8 mouse cellular contexts compared by ENCODE assay signal in genomic region chr11:60933178-60933930, GRCm38 (mm10). TPM values are rescaled to one million over a fixed set of nuclear protein-coding genes. Genes with fewer than 3 reads are reported as not detected.
DNase-seq lines count a peak whose midpoint lies in the region; ATAC-seq and TF ChIP-seq lines count a peak whose summit lies in the region.

No protein-coding gene starts in this region.

- no peak for TF ChIP-seq CTCF in gastrocnemius, adult 2 months (IDR thresholded peaks at IDR 0.05)

- intact Hi-C loops in gastrocnemius, adult 2 months (cut with DNase I): loop anchor here (2.0 kb wide), 1 partner anchor 205 kb away; the partner anchor contains the start of gene Mief2

- no peaks in the 10 kb centered on the region for H3K36me3 ChIP-seq in embryonic facial prominence, embryonic 15.5 days
- H3K36me3 ChIP-seq in hindbrain, embryonic 13.5 days: peaks cover 5% of the 10 kb centered on the region; the same call in 1 of the 2 replicates
- H3K36me3 ChIP-seq in liver, embryonic 11.5 days (ENCODE audit: control insufficient read depth, insufficient read depth, low read length): peaks cover 4% of the 10 kb centered on the region; the same call in 1 of the 2 replicates
- no peaks in the 10 kb centered on the region for H3K36me3 ChIP-seq in neural tube, embryonic 14.5 days (ENCODE audit: control insufficient read depth, insufficient read depth, low read length)

- no peak for ATAC-seq in embryonic facial prominence, embryonic 15.5 days (ENCODE audit: insufficient number of reproducible peaks, low FRiP score, low TSS enrichment, low read depth)
- ATAC-seq in hindbrain, embryonic 13.5 days (ENCODE audit: low FRiP score): no peak
- no peak for ATAC-seq in liver, embryonic 11.5 days (replicated peaks; ENCODE audit: low FRiP score)
- no peak for ATAC-seq in neural tube, embryonic 14.5 days (ENCODE audit: low read depth)

- peak overlapping the region; percentile 79 for H3K4me2 ChIP-seq in embryonic facial prominence, embryonic 15.5 days (replicated peaks)
- peak overlapping the region; percentile 84 for H3K4me2 ChIP-seq in hindbrain, embryonic 13.5 days
- H3K4me2 ChIP-seq in liver, embryonic 11.5 days: peak overlapping the region; percentile 77
- peak overlapping the region; percentile 69 for H3K4me2 ChIP-seq in neural tube, embryonic 14.5 days (ENCODE audit: low read depth, low read length)

- H3K9me3 ChIP-seq in embryonic facial prominence, embryonic 15.5 days (replicated peaks): no peaks in the 10 kb centered on the region
- H3K9me3 ChIP-seq in hindbrain, embryonic 13.5 days: no peaks in the 10 kb centered on the region
- H3K9me3 ChIP-seq in liver, embryonic 11.5 days (ENCODE audit: control insufficient read depth, low read length): no peaks in the 10 kb centered on the region
- no peaks in the 10 kb centered on the region for H3K9me3 ChIP-seq in neural tube, embryonic 14.5 days (ENCODE audit: control insufficient read depth, low read length)

- peak; percentile 82 for DNase-seq in gastrocnemius, adult 2 months
- DNase-seq in gastrocnemius, postnatal 10 days: no peak
- DNase-seq in liver, embryonic 11.5 days (ENCODE audit: low spot score): no peak
- DNase-seq in right cerebral cortex, postnatal 4 days: no peak
- DNase-seq in thymus, postnatal 4 days: no peak

- H3K4me3 ChIP-seq in gastrocnemius, adult 2 months: peak overlapping the region; percentile 74
- peak overlapping the region; percentile 81 for H3K4me3 ChIP-seq in embryonic facial prominence, embryonic 15.5 days (replicated peaks)
- H3K4me3 ChIP-seq in hindbrain, embryonic 13.5 days: peak overlapping the region; percentile 81
- H3K4me3 ChIP-seq in liver, embryonic 11.5 days (ENCODE audit: low read depth, low read length): peak overlapping the region; percentile 77
- H3K4me3 ChIP-seq in neural tube, embryonic 14.5 days (ENCODE audit: low read depth, low read length): peak overlapping the region; percentile 80

- H3K4me1 ChIP-seq in embryonic facial prominence, embryonic 15.5 days: peaks cover 46% of the 10 kb centered on the region
- H3K4me1 ChIP-seq in hindbrain, embryonic 13.5 days (replicated peaks): peaks cover 46% of the 10 kb centered on the region
- H3K4me1 ChIP-seq in liver, embryonic 11.5 days (replicated peaks; ENCODE audit: control insufficient read depth, insufficient read depth, low read length): peaks cover 60% of the 10 kb centered on the region
- H3K4me1 ChIP-seq in neural tube, embryonic 14.5 days (ENCODE audit: control insufficient read depth, insufficient read depth, low read length): peaks cover 18% of the 10 kb centered on the region

- whole genome bisulfite sequencing in embryonic facial prominence, embryonic 15.5 days: 72% methylated on average over 10 of the region's 10 CpGs
- 84% methylated on average over 10 of the region's 10 CpGs for WGBS in hindbrain, embryonic 13.5 days
- 66% methylated on average over 10 of the region's 10 CpGs for WGBS in liver, embryonic 11.5 days
- 89% methylated on average over 10 of the region's 10 CpGs for WGBS in neural tube, embryonic 14.5 days

- no peak overlapping the region for H3K9ac ChIP-seq in embryonic facial prominence, embryonic 15.5 days
- H3K9ac ChIP-seq in hindbrain, embryonic 13.5 days: peak overlapping the region; percentile 83
- H3K9ac ChIP-seq in liver, embryonic 11.5 days (ENCODE audit: low read depth, low read length): peak overlapping the region; percentile 86
- H3K9ac ChIP-seq in neural tube, embryonic 14.5 days (replicated peaks; ENCODE audit: low read depth, low read length): peak overlapping the region; percentile 63; the same call in 1 of the 2 replicates

- peak overlapping the region; percentile 94 for H3K27ac ChIP-seq in gastrocnemius, adult 2 months
- peak overlapping the region; percentile 76; the same call in 1 of the 2 replicates for H3K27ac ChIP-seq in embryonic facial prominence, embryonic 15.5 days (replicated peaks)
- H3K27ac ChIP-seq in hindbrain, embryonic 13.5 days: no peak overlapping the region
- 0 out of 2 replicates have a peak overlapping the region, but pooled peaks have one; percentile 46 for H3K27ac ChIP-seq in liver, embryonic 11.5 days (ENCODE audit: low read depth, low read length)
- no peak overlapping the region for H3K27ac ChIP-seq in neural tube, embryonic 14.5 days (ENCODE audit: low read depth, low read length)

- H3K27me3 ChIP-seq in embryonic facial prominence, embryonic 15.5 days: no peaks in the 10 kb centered on the region
- H3K27me3 ChIP-seq in hindbrain, embryonic 13.5 days: no peaks in the 10 kb centered on the region
- no peaks in the 10 kb centered on the region for H3K27me3 ChIP-seq in liver, embryonic 11.5 days (replicated peaks; ENCODE audit: control insufficient read depth, insufficient read depth, low read length)
- H3K27me3 ChIP-seq in neural tube, embryonic 14.5 days (ENCODE audit: control insufficient read depth, insufficient read depth, low read length): no peaks in the 10 kb centered on the region

RNA-seq across cellular contexts. Expression of gene Map2k3, which starts 1.5 kb away (rescaled TPM):
- 100 to 1,000 TPM; 136 to 159 TPM for total RNA-seq in gastrocnemius, adult 2 months (2021)
- 100 to 1,000 TPM; 106 to 115 TPM for total RNA-seq in gastrocnemius, postnatal 10 days (2021)
- 102 and 113 TPM in 2 replicates for polyA plus RNA-seq in embryonic facial prominence, embryonic 15.5 days (2015; fragmentation: Nextera tagmentation; extraction: Ambion mirVana)
- 30.0 and 30.4 TPM in 2 replicates for polyA plus RNA-seq in hindbrain, embryonic 13.5 days (2015; fragmentation: Nextera tagmentation; extraction: Ambion mirVana)
- 132 and 136 TPM in 2 replicates for polyA plus RNA-seq in liver, embryonic 11.5 days (2014; fragmentation: Nextera tagmentation; extraction: Ambion mirVana)
- polyA plus RNA-seq in neural tube, embryonic 14.5 days (2014; fragmentation: Nextera tagmentation; extraction: Ambion mirVana): 22.5 and 28.9 TPM in 2 replicates

RNA-seq across cellular contexts. Expression of gene Natd1, which starts 18.8 kb away (rescaled TPM):
- 10 to 100 TPM in 1 of 2 experiments, 1 to 10 TPM in 1; 8.6 to 10.4 TPM for total RNA-seq in gastrocnemius, adult 2 months (2021)
- total RNA-seq in gastrocnemius, postnatal 10 days (2021): 10 to 100 TPM; 12.4 to 16.8 TPM
- polyA plus RNA-seq in embryonic facial prominence, embryonic 15.5 days (2015; fragmentation: Nextera tagmentation; extraction: Ambion mirVana): 19.9 and 23.0 TPM in 2 replicates
- polyA plus RNA-seq in hindbrain, embryonic 13.5 days (2015; fragmentation: Nextera tagmentation; extraction: Ambion mirVana): 36.1 and 36.8 TPM in 2 replicates
- 11.2 and 13.3 TPM in 2 replicates for polyA plus RNA-seq in liver, embryonic 11.5 days (2014; fragmentation: Nextera tagmentation; extraction: Ambion mirVana)
- polyA plus RNA-seq in neural tube, embryonic 14.5 days (2014; fragmentation: Nextera tagmentation; extraction: Ambion mirVana): 29.0 and 33.1 TPM in 2 replicates

RNA-seq across cellular contexts. Expression of gene Tmem11, which starts 54.3 kb away (rescaled TPM):
- 10 to 100 TPM; 41.4 to 41.6 TPM for total RNA-seq in gastrocnemius, adult 2 months (2021)
- 10 to 100 TPM; 40.4 to 45.0 TPM for total RNA-seq in gastrocnemius, postnatal 10 days (2021)
- polyA plus RNA-seq in embryonic facial prominence, embryonic 15.5 days (2015; fragmentation: Nextera tagmentation; extraction: Ambion mirVana): 61.7 and 65.5 TPM in 2 replicates
- polyA plus RNA-seq in hindbrain, embryonic 13.5 days (2015; fragmentation: Nextera tagmentation; extraction: Ambion mirVana): 54.9 and 55.3 TPM in 2 replicates
- polyA plus RNA-seq in liver, embryonic 11.5 days (2014; fragmentation: Nextera tagmentation; extraction: Ambion mirVana): 63.8 and 64.1 TPM in 2 replicates
- polyA plus RNA-seq in neural tube, embryonic 14.5 days (2014; fragmentation: Nextera tagmentation; extraction: Ambion mirVana): 61.2 and 62.8 TPM in 2 replicates

Comparison
In these comparisons a context has a peak if more than half of its experiments do, and no peak if none do; other contexts are left out.
1. H3K27ac ChIP-seq: peak in gastrocnemius, adult 2 months (single experiment), embryonic facial prominence, embryonic 15.5 days (single experiment) and liver, embryonic 11.5 days (single experiment); none in hindbrain, embryonic 13.5 days (single experiment) and neural tube, embryonic 14.5 days (single experiment).
2. Peak in every context shown above with its lines, with median percentiles within 50 percentile points of each other: H3K4me3 ChIP-seq and H3K4me2 ChIP-seq.